Mouse (Mus musculus) liver, postnatal 0 days (tissue): Measurements from ENCODE around the gene Tbc1d21. TPM values are rescaled to one million over a fixed set of nuclear protein-coding genes. Genes with fewer than 3 reads are reported as not detected.

Experiments
- ATAC-seq: fragments of 200-750 bp; cut with Nextera tagmentation; 2 replicates; pipeline ENCODE4 v1.8.0; 2017; ENCODE audit warnings: mild to moderate bottlenecking, moderate library complexity
- DNase-seq: peaks from one replicate; pipeline ENCODE4 v3.0.0-alpha.2; 2016
- H3K27ac ChIP-seq: fragments of 300-500 bp; sonication (generic); 2 replicates; pipeline ENCODE4 v1.5.1; 2014; ENCODE audit warnings: antibody characterized with exemption, moderate library complexity, mild to moderate bottlenecking, low read depth
- H3K27me3 ChIP-seq: fragments of 300-500 bp; sonication (generic); 2 replicates; pipeline ENCODE4 v1.6.1; 2014; ENCODE audit warnings: low read length, control low read depth, mixed read lengths; ENCODE audit not compliant: insufficient read depth
- H3K36me3 ChIP-seq: fragments of 300-500 bp; sonication (generic); replicated peaks from 2 replicates; pipeline ENCODE4 v1.6.1; 2014; ENCODE audit warnings: mild to moderate bottlenecking, control low read depth, low read length, moderate library complexity, mixed read lengths; ENCODE audit not compliant: insufficient read depth
- H3K4me1 ChIP-seq: fragments of 300-500 bp; sonication (generic); 2 replicates; pipeline ENCODE4 v1.6.1; 2014; ENCODE audit warnings: antibody characterized with exemption, mild to moderate bottlenecking, control low read depth; ENCODE audit not compliant: insufficient read depth
- H3K4me2 ChIP-seq: fragments of 300-500 bp; sonication (generic); 2 replicates; pipeline ENCODE4 v1.6.1; 2014; ENCODE audit warnings: low read depth, mild to moderate bottlenecking, low read length, moderate library complexity, mixed read lengths
- H3K4me3 ChIP-seq: fragments of 300-500 bp; sonication (generic); 2 replicates; pipeline ENCODE4 v1.5.1; 2014; ENCODE audit warnings: low read depth, low read length
- H3K9ac ChIP-seq: fragments of 300-500 bp; sonication (generic); replicated peaks from 2 replicates; pipeline ENCODE4 v1.6.1; 2014; ENCODE audit warnings: mild to moderate bottlenecking, moderate library complexity
- H3K9me3 ChIP-seq: fragments of 300-500 bp; sonication (generic); 2 replicates; pipeline ENCODE4 v1.6.1; 2016; ENCODE audit warnings: mild to moderate bottlenecking, control low read depth, low read length, mixed read lengths
- CTCF ChIP-seq: sonication (generic); IDR thresholded peaks from 2 replicates; pipeline ENCODE4 v1.5.1; 2016; ENCODE audit warnings: antibody characterized with exemption, low read depth
- EP300 ChIP-seq: IDR thresholded peaks from 2 replicates; pipeline ENCODE4 v1.6.1; 2016; ENCODE audit warnings: antibody characterized with exemption, low read depth, mild to moderate bottlenecking
- WGBS: fragments of 180-500 bp; shearing (Covaris S2); extraction: QIAGEN DNeasy Blood & Tissue Kit; methylation state at CpG from one replicate; pipeline ENCODE4 v1.1.7; 2014; ENCODE audit not compliant: insufficient replicate concordance; 5-methylcytosine and 5-hydroxymethylcytosine counted together
- polyA plus RNA-seq: library from polyadenylated mRNA; unstranded; fragments of >200 nt; fragmentation: Nextera tagmentation; extraction: Ambion mirVana; gene quantifications from 2 replicates; pipeline ENCODE4 v1.2.1, GENCODE M21; 2015

Tbc1d21 gene
- polyA plus RNA-seq, 1 experiment from 2014 or later, result not detected

GRCm38 (mm10) chr9:58399609-58400008 lies 29.4 kb upstream of the Tbc1d21 start:
- no peak for DNase-seq
- Histone ChIP-seq H3K27ac (no peak overlapping the region), H3K4me1 (no peaks in the 10 kb centered on the region), H3K9ac (no peak overlapping the region), H3K4me2 (no peak overlapping the region), H3K9me3 (no peaks in the 10 kb centered on the region), H3K4me3 (no peak overlapping the region), H3K27me3 (no peaks in the 10 kb centered on the region), H3K36me3 (no peaks in the 10 kb centered on the region)
- ATAC-seq, result no peak
- 25% methylated on average over 5 of the region's 5 CpGs for WGBS
- TF ChIP-seq CTCF (no peak), EP300 (no peak)

- 73% methylated on average over 8 of the region's 8 CpGs for WGBS
- H3K4me2 ChIP-seq, result no peak overlapping the region
- no peaks in the 10 kb centered on the region for H3K27me3 ChIP-seq
- H3K4me3 ChIP-seq, result no peak overlapping the region
- H3K36me3 ChIP-seq, result no peaks in the 10 kb centered on the region
- ATAC-seq (no peak), DNase-seq (no peak)
- no peaks in the 10 kb centered on the region for H3K9me3 ChIP-seq
- H3K9ac ChIP-seq, result no peak overlapping the region
- no peak overlapping the region for H3K27ac ChIP-seq
- TF ChIP-seq EP300, result no peak
- no peak for TF ChIP-seq CTCF
- no peaks in the 10 kb centered on the region for H3K4me1 ChIP-seq
These were observed 24.4 kb upstream of the Tbc1d21 start for GRCm38 (mm10) chr9:58394605-58395004.

- H3K27ac ChIP-seq, result no peak overlapping the region
- no peaks in the 10 kb centered on the region for H3K27me3 ChIP-seq
- H3K9ac ChIP-seq, result no peak overlapping the region
- no peaks in the 10 kb centered on the region for H3K36me3 ChIP-seq
- H3K9me3 ChIP-seq, result no peaks in the 10 kb centered on the region
- 11% methylated on average over 1 of the region's 1 CpGs for WGBS
- H3K4me1 ChIP-seq, result no peaks in the 10 kb centered on the region
- TF ChIP-seq EP300 (no peak), CTCF (no peak)
- no peak overlapping the region for H3K4me2 ChIP-seq
- DNase-seq (no peak), ATAC-seq (no peak)
- H3K4me3 ChIP-seq, result no peak overlapping the region
These were observed 23.6 kb upstream of the Tbc1d21 start for GRCm38 (mm10) chr9:58393875-58394274.

GRCm38 (mm10) chr9:58388381-58388780 lies 18.1 kb upstream of the Tbc1d21 start:
- DNase-seq (no peak), ATAC-seq (no peak)
- H3K9me3 ChIP-seq, result no peaks in the 10 kb centered on the region
- H3K27ac ChIP-seq, result no peak overlapping the region
- no peaks in the 10 kb centered on the region for H3K36me3 ChIP-seq
- no peak for TF ChIP-seq CTCF
- H3K27me3 ChIP-seq, result no peaks in the 10 kb centered on the region
- no peaks in the 10 kb centered on the region for H3K4me1 ChIP-seq
- no peak overlapping the region for H3K4me3 ChIP-seq
- 55% methylated on average over 3 of the region's 3 CpGs for WGBS
- H3K4me2 ChIP-seq, result no peak overlapping the region
- H3K9ac ChIP-seq, result no peak overlapping the region

- TF ChIP-seq EP300, result no peak
- no peak for TF ChIP-seq CTCF
- H3K36me3 ChIP-seq, result no peaks in the 10 kb centered on the region
- 32% methylated on average over 4 of the region's 4 CpGs for WGBS
- H3K9ac ChIP-seq, result no peak overlapping the region
- H3K4me2 ChIP-seq, result no peak overlapping the region
- H3K4me3 ChIP-seq, result no peak overlapping the region
- H3K27me3 ChIP-seq, result no peaks in the 10 kb centered on the region
- no peaks in the 10 kb centered on the region for H3K9me3 ChIP-seq
- H3K4me1 ChIP-seq, result peaks cover 2% of the 10 kb centered on the region; the same call in 1 of the 2 replicates
- DNase-seq, result no peak
- no peak for ATAC-seq
- H3K27ac ChIP-seq, result no peak overlapping the region
These were observed 8.6 kb upstream of the Tbc1d21 start for GRCm38 (mm10) chr9:58378878-58379277.

- H3K4me2 ChIP-seq, result no peak overlapping the region
- no peaks in the 10 kb centered on the region for H3K9me3 ChIP-seq
- no peak overlapping the region for H3K4me3 ChIP-seq
- TF ChIP-seq EP300 (no peak), CTCF (no peak)
- no peaks in the 10 kb centered on the region for H3K36me3 ChIP-seq
- H3K4me1 ChIP-seq, result peaks cover 2% of the 10 kb centered on the region; the same call in 1 of the 2 replicates
- no peaks in the 10 kb centered on the region for H3K27me3 ChIP-seq
- no peak for ATAC-seq
- WGBS, result 83% methylated on average over 12 of the region's 12 CpGs
- no peak for DNase-seq
- H3K9ac ChIP-seq, result no peak overlapping the region
- H3K27ac ChIP-seq, result no peak overlapping the region
These were observed 3.7 kb upstream of the Tbc1d21 start for GRCm38 (mm10) chr9:58373912-58374431.

- no peak for DNase-seq
- no peak overlapping the region for H3K4me3 ChIP-seq
- no peaks in the 10 kb centered on the region for H3K36me3 ChIP-seq
- no peak overlapping the region for H3K4me2 ChIP-seq
- H3K9ac ChIP-seq, result no peak overlapping the region
- H3K27ac ChIP-seq, result no peak overlapping the region
- TF ChIP-seq EP300 (no peak), CTCF (no peak)
- 51% methylated on average over 8 of the region's 8 CpGs for WGBS
- H3K9me3 ChIP-seq, result no peaks in the 10 kb centered on the region
- H3K27me3 ChIP-seq, result no peaks in the 10 kb centered on the region
- H3K4me1 ChIP-seq, result peaks cover 2% of the 10 kb centered on the region; the same call in 1 of the 2 replicates
- no peak for ATAC-seq
These were observed 1.7 kb upstream of the Tbc1d21 start for GRCm38 (mm10) chr9:58371914-58372313.
